Mouse (Mus musculus) intestine, postnatal 0 days (tissue): ENCODE measurements at regions not wholly inside any gene's neighbourhood (a gene's known extent, or its start where the extent isn't known, plus 50 kb on each side); places are given as distances from the start of the nearest gene placed in this dataset.
"Not testable (repeated sequence)": the region's sequence is repeated elsewhere in the genome, so short reads cannot be mapped to it uniquely, and the experiment has no call there.

Experiments used
- ATAC-seq: fragments of 200-750 bp; cut with Nextera tagmentation; 2 replicates; pipeline ENCODE4 v1.8.0; 2017; ENCODE audit warnings: mild to moderate bottlenecking, moderate TSS enrichment, moderate library complexity
- H3K27ac ChIP-seq: fragments of 300-500 bp; sonication (generic); 2 replicates; pipeline ENCODE4 v1.5.1; 2014; ENCODE audit warnings: mild to moderate bottlenecking, low read depth, low read length, moderate library complexity
- H3K27me3 ChIP-seq: fragments of 300-500 bp; sonication (generic); replicated peaks from 2 replicates; pipeline ENCODE4 v1.6.1; 2014; ENCODE audit warnings: low read length, mixed read lengths; ENCODE audit not compliant: control insufficient read depth, insufficient read depth
- H3K36me3 ChIP-seq: fragments of 300-500 bp; sonication (generic); 2 replicates; pipeline ENCODE4 v1.6.1; 2014; ENCODE audit warnings: mild to moderate bottlenecking, moderate library complexity; ENCODE audit not compliant: control insufficient read depth, insufficient read depth
- H3K4me1 ChIP-seq: fragments of 300-500 bp; sonication (generic); replicated peaks from 2 replicates; pipeline ENCODE4 v1.6.1; 2014; ENCODE audit warnings: antibody characterized with exemption, low read length, mixed read lengths; ENCODE audit not compliant: control insufficient read depth, insufficient read depth
- H3K4me2 ChIP-seq: fragments of 300-500 bp; sonication (generic); replicated peaks from 2 replicates; pipeline ENCODE4 v1.6.1; 2014; ENCODE audit warnings: low read depth, mild to moderate bottlenecking, moderate library complexity
- H3K4me3 ChIP-seq: fragments of 300-500 bp; sonication (generic); 2 replicates; pipeline ENCODE4 v1.5.1; 2014; ENCODE audit warnings: low read depth, low read length
- H3K9ac ChIP-seq: fragments of 300-500 bp; sonication (generic); 2 replicates; pipeline ENCODE4 v1.6.1; 2014; ENCODE audit warnings: mild to moderate bottlenecking, low read depth, low read length
- H3K9me3 ChIP-seq: fragments of 300-500 bp; sonication (generic); 2 replicates; pipeline ENCODE4 v1.6.1; 2016; ENCODE audit warnings: mixed run types; ENCODE audit not compliant: control insufficient read depth

GRCm38 (mm10) chrX:66035682-66036081 lies 268.3 kb downstream of the 4930447F04Rik start:
- not testable (repeated sequence) for H3K4me2 ChIP-seq, H3K9me3 ChIP-seq, H3K4me1 ChIP-seq, H3K4me3 ChIP-seq, H3K27ac ChIP-seq, H3K9ac ChIP-seq, H3K36me3 ChIP-seq, H3K27me3 ChIP-seq
- peak; percentile 88 for ATAC-seq
